Comparison of ENCODE assay signal across 25 mouse cellular contexts in the genomic region with DNA sequence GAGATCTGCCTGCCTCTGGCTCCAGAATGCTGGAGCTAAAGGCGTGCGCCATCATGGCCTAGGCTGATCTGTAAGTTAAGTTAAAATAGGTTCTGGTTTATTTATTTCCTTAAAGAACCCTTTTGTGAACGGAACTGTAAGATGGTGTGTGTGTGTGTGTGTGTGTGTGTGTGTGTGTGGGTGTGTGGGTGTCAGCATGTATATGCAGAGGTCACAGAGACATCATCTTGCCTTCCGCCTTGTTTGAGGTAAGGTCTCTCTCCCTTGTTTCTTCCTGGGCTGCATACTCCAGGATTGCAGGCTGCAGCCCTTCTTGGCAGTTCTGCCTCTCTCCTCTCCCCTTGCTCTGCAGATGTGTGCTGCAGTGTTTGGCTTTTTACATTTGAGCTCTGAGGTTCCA. TPM values are rescaled to one million over a fixed set of nuclear protein-coding genes. Genes with fewer than 3 reads are reported as not detected.
A peak's percentile ranks its signal among the peaks of the same experiment; 100 is the strongest.
DNase-seq lines count a peak whose midpoint lies in the region; ATAC-seq and TF ChIP-seq lines count a peak whose summit lies in the region.
"Had no signal": no experiment of that assay in that cellular context is flagged by ENCODE, and none has a peak within 500 bp of the region (broad histone marks: within the 10 kb centered on the region; RNA-seq: fewer than 3 reads in every experiment).

No protein-coding gene starts in this region.

- no peak for DNase-seq in spleen, adult 2 months (ENCODE audit: low read depth in 1 of 2, low spot score in 2 of 2)
- DNase-seq in spleen, postnatal 4 days (ENCODE audit: low spot score in 2 of 2), result no peak
- peak; percentile 62 for DNase-seq in T-cell, adult 2 months (ENCODE audit: low spot score)
- peak; percentile 34 to 44 for DNase-seq in thymus, postnatal 36 days
- no peak for DNase-seq in cerebellum, postnatal 14 days
- DNase-seq in kidney, adult 2 months, result no peak
- DNase-seq: cerebellum, adult 8-10 months; gastrocnemius, postnatal 25 days; heart, adult 18-20 months; heart, postnatal 14 days; kidney, adult 8-10 months; kidney, postnatal 25 days; liver; retina, postnatal 1 day; right cerebral cortex, postnatal 25 days had no signal

- no peak for TF ChIP-seq POLR2A in spleen, adult 2 months (IDR thresholded peaks at IDR 0.05; ENCODE audit: low read depth, low read length)
- TF ChIP-seq POLR2A in olfactory bulb, adult 2 months (IDR thresholded peaks at IDR 0.05; ENCODE audit: insufficient read depth, low read depth, low read length), result no peak
- no peak for TF ChIP-seq POLR2A in kidney, adult 2 months (IDR thresholded peaks at IDR 0.05; ENCODE audit: low read depth, low read length)

- no peak overlapping the region; the same call in 1 of the 2 replicates for H3K4me3 ChIP-seq in spleen, adult 2 months (ENCODE audit: extremely low read depth, insufficient read depth, insufficient read length)
- no peak overlapping the region for H3K4me3 ChIP-seq in olfactory bulb, adult 2 months (ENCODE audit: insufficient read depth, low read depth, low read length)
- H3K4me3 ChIP-seq in kidney, adult 2 months (ENCODE audit: insufficient read depth, low read depth, low read length), result no peak overlapping the region
- H3K4me3 ChIP-seq: heart, embryonic 13.5 days; layer of hippocampus, adult 2 months; limb, embryonic 10.5 days; liver, embryonic 15.5 days; lung, embryonic 15.5 days; midbrain, embryonic 10.5 days had no signal

- H3K4me1 ChIP-seq in spleen, adult 2 months (ENCODE audit: control insufficient read depth, insufficient read depth, insufficient read length), result peaks cover 49% of the 10 kb centered on the region
- H3K4me1 ChIP-seq in olfactory bulb, adult 2 months (ENCODE audit: control insufficient read depth, insufficient read depth, low read length), result peaks cover 53% of the 10 kb centered on the region
- H3K4me1 ChIP-seq in kidney, adult 2 months (ENCODE audit: control insufficient read depth, insufficient read depth, low read length), result no peaks in the 10 kb centered on the region
- H3K4me1 ChIP-seq: heart, embryonic 13.5 days had no signal

- H3K27ac ChIP-seq in spleen, adult 2 months (ENCODE audit: insufficient read depth, low read length), result peak overlapping the region; percentile 99
- H3K27ac ChIP-seq in olfactory bulb, adult 2 months (ENCODE audit: insufficient read depth, low read depth, low read length), result peak overlapping the region; percentile 61
- H3K27ac ChIP-seq in kidney, adult 2 months (ENCODE audit: insufficient read depth, low read depth, low read length), result no peak overlapping the region
- H3K27ac ChIP-seq: heart, embryonic 13.5 days; hindbrain, postnatal 0 days; layer of hippocampus, adult 2 months; liver, embryonic 15.5 days; lung, embryonic 15.5 days; midbrain, embryonic 10.5 days had no signal

- H3K27me3 ChIP-seq in spleen, adult 2 months (ENCODE audit: control insufficient read depth, insufficient read depth, low read length), result no peaks in the 10 kb centered on the region
- no peaks in the 10 kb centered on the region for H3K27me3 ChIP-seq in kidney, adult 2 months (replicated peaks; ENCODE audit: control insufficient read depth, insufficient read depth, low read length)
- H3K27me3 ChIP-seq: heart, embryonic 13.5 days; lung, embryonic 15.5 days had no signal

- no peak for ATAC-seq in cerebellum, adult (ENCODE audit: insufficient number of reproducible peaks, low FRiP score, low TSS enrichment)
- ATAC-seq: forebrain, embryonic 16.5 days; hindbrain, postnatal 0 days had no signal

- TF ChIP-seq CTCF in spleen, adult 2 months (IDR thresholded peaks at IDR 0.05; ENCODE audit: extremely low read depth, insufficient read depth, insufficient read length, insufficient replicate concordance), result no peak
- TF ChIP-seq CTCF in olfactory bulb, adult 2 months (IDR thresholded peaks at IDR 0.05; ENCODE audit: insufficient read depth, low read depth, low read length), result no peak
- TF ChIP-seq CTCF in kidney, adult 2 months (conservative IDR thresholded peaks at IDR 0.05; ENCODE audit: insufficient read depth, insufficient read length, low read depth, low read length), result no peak

- WGBS in spleen, adult 2 months, result 46% methylated on average over 4 of the region's 4 CpGs
- 57% methylated on average over 4 of the region's 4 CpGs for WGBS in olfactory bulb, adult 2 months
- over 99% methylated on average over 4 of the region's 4 CpGs for WGBS in kidney, adult 2 months

- peaks cover 35% of the 10 kb centered on the region for H3K36me3 ChIP-seq in spleen, adult 2 months (ENCODE audit: control insufficient read depth, insufficient read depth, low read length)
- no peaks in the 10 kb centered on the region for H3K36me3 ChIP-seq in kidney, adult 2 months (ENCODE audit: control insufficient read depth, insufficient read depth, low read length)
- H3K36me3 ChIP-seq: heart, embryonic 13.5 days; liver, embryonic 15.5 days; lung, embryonic 15.5 days had no signal

RNA-seq across cellular contexts. Expression of gene Hvcn1, which starts 24.2 kb away (rescaled TPM):
- 174 and 200 TPM in 2 replicates for polyA plus RNA-seq in spleen, adult 2 months (2012; rRNA removed)
- not detected in 2 replicates for polyA plus RNA-seq in olfactory bulb, adult 2 months (2012; ENCODE audit: insufficient read depth, insufficient read length, low replicate concordance, missing spikeins)
- 6.4 and 13.1 TPM in 2 replicates for polyA plus RNA-seq in kidney, adult 2 months (2012; rRNA removed)

RNA-seq across cellular contexts. Expression of gene Tctn1, which starts 33.4 kb away (rescaled TPM):
- polyA plus RNA-seq in spleen, adult 2 months (2012; rRNA removed), result 22.1 and 25.3 TPM in 2 replicates
- polyA plus RNA-seq in olfactory bulb, adult 2 months (2012; ENCODE audit: insufficient read depth, insufficient read length, low replicate concordance, missing spikeins), result not detected in 2 replicates
- polyA plus RNA-seq in kidney, adult 2 months (2012; rRNA removed), result 18.2 and 23.2 TPM in 2 replicates

RNA-seq across cellular contexts. Expression of gene Pptc7, which starts 53.3 kb away (rescaled TPM):
- 18.8 and 24.5 TPM in 2 replicates for polyA plus RNA-seq in spleen, adult 2 months (2012; rRNA removed)
- not detected in 2 replicates for polyA plus RNA-seq in olfactory bulb, adult 2 months (2012; ENCODE audit: insufficient read depth, insufficient read length, low replicate concordance, missing spikeins)
- 28.8 and 31.7 TPM in 2 replicates for polyA plus RNA-seq in kidney, adult 2 months (2012; rRNA removed)

Comparison
In these comparisons a context has a peak if more than half of its experiments do, and no peak if none do; other contexts are left out.
1. DNase-seq: peak in T-cell, adult 2 months (single experiment) and thymus, postnatal 36 days (2 of 2); none in spleen, adult 2 months (0 of 2), spleen, postnatal 4 days (0 of 2), cerebellum, postnatal 14 days (0 of 2) and kidney, adult 2 months (single experiment).